Mouse (Mus musculus): ENCODE results near the gene Dctn2. TPM values are rescaled to one million over a fixed set of nuclear protein-coding genes. Genes with fewer than 3 reads are reported as not detected.

Dctn2 gene
- 226 and 229 TPM in 2 replicates for polyA plus RNA-seq (2016; fragmentation: Nextera tagmentation; extraction: Ambion mirVana)

- H3K27ac ChIP-seq, result peak within 1 kb of the TSS; percentile 88
- no peaks in the 10 kb centered on the region for H3K9me3 ChIP-seq
- peak; percentile 96 for ATAC-seq (ENCODE audit: low FRiP score)
- H3K4me3 ChIP-seq (replicated peaks), result peak within 1 kb of the TSS; percentile 87
- peaks cover 17% of the 10 kb centered on the region for H3K27me3 ChIP-seq
- peak within 1 kb of the TSS; percentile 98 for H3K9ac ChIP-seq
- peaks cover 25% of the 10 kb centered on the region for H3K36me3 ChIP-seq (replicated peaks)
- peak within 1 kb of the TSS; percentile 81 for H3K4me2 ChIP-seq
- peaks cover 50% of the 10 kb centered on the region for H3K4me1 ChIP-seq
- under 1% methylated on average over 69 of the region's 70 CpGs for WGBS
Observed at GRCm38 (mm10) chr10:127266112-127267091, at the start of gene Dctn2. Gene Dctn2, plus strand, starts transcription at chr10:127266368.

DNA sequence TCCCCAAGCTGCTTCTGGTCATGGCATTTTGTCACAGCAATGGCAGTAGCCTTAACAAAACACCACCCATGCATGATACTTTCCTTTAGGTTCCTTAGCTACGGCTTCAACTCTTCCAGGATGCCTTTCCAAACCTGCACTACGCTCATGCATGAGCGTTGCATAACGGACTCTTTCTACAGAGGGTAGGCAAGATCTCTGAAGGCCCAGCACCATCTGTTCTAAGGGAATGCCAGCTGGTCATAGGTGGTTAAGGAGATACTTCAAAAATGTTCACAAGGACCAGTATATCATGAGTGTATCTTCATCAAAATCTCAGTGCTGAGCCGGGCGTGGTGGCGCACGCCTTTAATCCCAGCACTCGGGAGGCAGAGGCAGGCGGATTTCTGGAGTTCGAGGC, 49.7 kb upstream of the Dctn2 start:
- peaks cover 3% of the 10 kb centered on the region; the same call in 1 of the 2 replicates for H3K4me1 ChIP-seq
- no peak overlapping the region for H3K9ac ChIP-seq
- peaks cover 5% of the 10 kb centered on the region; the same call in 1 of the 2 replicates for H3K27me3 ChIP-seq
- ATAC-seq (ENCODE audit: low FRiP score), result no peak
- H3K36me3 ChIP-seq (replicated peaks), result no peaks in the 10 kb centered on the region
- 95% methylated on average over 11 of the region's 11 CpGs for WGBS
- H3K9me3 ChIP-seq, result no peaks in the 10 kb centered on the region
- no peak overlapping the region for H3K27ac ChIP-seq
- H3K4me3 ChIP-seq (replicated peaks), result no peak overlapping the region
- no peak overlapping the region for H3K4me2 ChIP-seq

GRCm38 (mm10) chr10:127217177-127217576, 49.0 kb upstream of the Dctn2 start:
- H3K36me3 ChIP-seq (replicated peaks), result no peaks in the 10 kb centered on the region
- no peak for ATAC-seq (ENCODE audit: low FRiP score)
- H3K27ac ChIP-seq, result no peak overlapping the region
- no peaks in the 10 kb centered on the region for H3K9me3 ChIP-seq
- no peaks in the 10 kb centered on the region for H3K4me1 ChIP-seq
- peaks cover 5% of the 10 kb centered on the region; the same call in 1 of the 2 replicates for H3K27me3 ChIP-seq
- no peak overlapping the region for H3K9ac ChIP-seq
- no peak overlapping the region for H3K4me2 ChIP-seq
- no peak overlapping the region for H3K4me3 ChIP-seq (replicated peaks)

DNA sequence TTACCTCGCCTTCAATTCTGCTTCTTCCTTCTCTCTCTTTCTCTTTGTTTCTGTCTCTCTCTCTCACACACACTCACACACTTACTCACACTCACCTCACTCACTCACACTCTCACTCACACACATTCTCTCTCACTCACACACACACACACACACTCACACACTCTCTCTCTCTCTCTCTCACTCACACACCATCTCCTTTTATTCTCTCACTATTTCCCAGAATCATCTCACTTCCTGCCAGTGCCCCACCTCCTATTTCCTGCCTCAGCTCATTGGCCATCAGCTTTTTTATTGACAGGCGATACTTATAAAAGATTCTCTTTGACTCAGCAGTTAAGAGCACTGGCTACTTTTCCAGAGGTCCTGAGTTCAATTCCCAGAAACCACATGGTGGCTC, 47.8 kb upstream of the Dctn2 start:
- ATAC-seq (ENCODE audit: low FRiP score), result no peak
- Histone ChIP-seq H3K36me3 (replicated peaks) (no peaks in the 10 kb centered on the region), H3K4me2 (no peak overlapping the region), H3K9ac (no peak overlapping the region), H3K9me3 (no peaks in the 10 kb centered on the region), H3K27me3 (peaks cover 8% of the 10 kb centered on the region), H3K4me3 (replicated peaks) (no peak overlapping the region), H3K4me1 (no peaks in the 10 kb centered on the region), H3K27ac (no peak overlapping the region)
- WGBS, result 92% methylated on average over 2 of the region's 2 CpGs

DNA sequence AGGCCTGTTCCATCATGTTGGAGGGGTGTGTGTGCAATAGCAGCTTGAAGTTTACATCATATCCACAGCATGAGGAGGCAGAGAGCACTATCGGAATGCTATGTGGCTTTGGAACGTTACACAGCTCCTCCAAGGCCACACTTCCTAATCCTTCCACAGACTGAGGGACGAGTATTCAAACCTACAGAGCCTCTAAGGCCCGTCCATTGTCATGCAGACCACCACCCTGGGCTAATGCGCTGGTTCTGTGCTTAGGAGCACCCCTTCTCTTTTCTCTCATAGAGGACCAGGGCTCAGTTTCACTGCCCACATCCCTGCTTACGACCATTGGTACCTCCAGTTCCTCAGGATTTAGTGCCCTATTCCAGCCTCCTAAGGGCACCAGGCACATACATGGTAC, 41.0 kb upstream of the Dctn2 start:
- H3K9ac ChIP-seq, result no peak overlapping the region
- ATAC-seq (ENCODE audit: low FRiP score), result no peak
- no peak overlapping the region for H3K4me3 ChIP-seq (replicated peaks)
- H3K36me3 ChIP-seq (replicated peaks), result peaks cover 19% of the 10 kb centered on the region
- no peaks in the 10 kb centered on the region; the same call in 1 of the 2 replicates for H3K4me1 ChIP-seq
- H3K27me3 ChIP-seq, result peaks cover 14% of the 10 kb centered on the region
- H3K4me2 ChIP-seq, result no peak overlapping the region
- no peak overlapping the region for H3K27ac ChIP-seq
- 18% methylated on average over 6 of the region's 6 CpGs for WGBS
- H3K9me3 ChIP-seq, result no peaks in the 10 kb centered on the region

GRCm38 (mm10) chr10:127225732-127226131, 40.4 kb upstream of the Dctn2 start:
- Histone ChIP-seq H3K27me3 (peaks cover 14% of the 10 kb centered on the region), H3K4me1 (no peaks in the 10 kb centered on the region; the same call in 1 of the 2 replicates), H3K9ac (no peak overlapping the region), H3K9me3 (no peaks in the 10 kb centered on the region), H3K36me3 (replicated peaks) (peaks cover 24% of the 10 kb centered on the region), H3K27ac (no peak overlapping the region), H3K4me2 (no peak overlapping the region), H3K4me3 (replicated peaks) (no peak overlapping the region)
- 32% methylated on average over 10 of the region's 10 CpGs for WGBS
- ATAC-seq (ENCODE audit: low FRiP score), result no peak

DNA sequence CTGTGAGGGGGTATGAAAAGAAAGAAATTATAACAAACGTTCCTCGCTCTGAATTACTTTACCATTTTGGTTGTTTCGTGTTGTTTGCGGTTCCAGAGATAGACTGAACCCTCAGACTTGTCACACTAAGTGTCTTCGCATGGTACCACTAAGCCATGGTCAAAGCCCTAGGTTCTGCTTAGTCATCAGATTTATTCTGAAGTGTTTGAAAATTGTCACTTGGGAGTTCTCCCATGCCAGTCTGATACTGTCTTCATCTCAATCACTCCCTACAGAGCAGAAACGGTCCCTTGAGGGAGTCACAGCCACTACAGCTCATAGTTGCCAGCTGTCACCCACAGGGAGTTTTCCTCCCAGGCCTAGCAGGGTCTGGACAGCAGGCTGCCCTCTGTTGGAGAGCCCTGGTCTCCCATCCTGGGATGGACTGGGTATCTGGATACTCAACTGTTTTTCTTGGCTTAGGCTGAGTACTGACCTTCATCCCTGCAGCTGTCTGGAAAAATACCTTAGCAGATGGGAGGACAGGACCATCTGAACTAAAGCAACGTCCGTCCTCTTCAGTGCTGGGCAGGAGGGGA, 39.8 kb upstream of the Dctn2 start:
- no peak overlapping the region for H3K9ac ChIP-seq
- H3K9me3 ChIP-seq, result no peaks in the 10 kb centered on the region
- peak; percentile 44; the same call in 1 of the 2 replicates for ATAC-seq (ENCODE audit: low FRiP score)
- peaks cover 28% of the 10 kb centered on the region for H3K36me3 ChIP-seq (replicated peaks)
- H3K4me1 ChIP-seq, result no peaks in the 10 kb centered on the region; the same call in 1 of the 2 replicates
- H3K4me2 ChIP-seq, result no peak overlapping the region
- no peak overlapping the region for H3K4me3 ChIP-seq (replicated peaks)
- WGBS, result 75% methylated on average over 8 of the region's 8 CpGs
- H3K27me3 ChIP-seq, result peaks cover 14% of the 10 kb centered on the region
- H3K27ac ChIP-seq, result no peak overlapping the region

GRCm38 (mm10) chr10:127227163-127227562, 39.0 kb upstream of the Dctn2 start:
- Histone ChIP-seq H3K27me3 (peaks cover 14% of the 10 kb centered on the region), H3K4me1 (no peaks in the 10 kb centered on the region; the same call in 1 of the 2 replicates), H3K4me2 (no peak overlapping the region), H3K36me3 (replicated peaks) (peaks cover 32% of the 10 kb centered on the region), H3K9me3 (no peaks in the 10 kb centered on the region), H3K27ac (no peak overlapping the region), H3K4me3 (replicated peaks) (no peak overlapping the region), H3K9ac (no peak overlapping the region)
- no peak for ATAC-seq (ENCODE audit: low FRiP score)
- WGBS, result 88% methylated on average over 8 of the region's 8 CpGs

- Histone ChIP-seq H3K9me3 (no peaks in the 10 kb centered on the region), H3K27me3 (peaks cover 10% of the 10 kb centered on the region; the same call in 1 of the 2 replicates), H3K9ac (no peak overlapping the region), H3K36me3 (replicated peaks) (peaks cover 38% of the 10 kb centered on the region), H3K4me2 (no peak overlapping the region), H3K4me3 (replicated peaks) (no peak overlapping the region), H3K27ac (no peak overlapping the region), H3K4me1 (no peaks in the 10 kb centered on the region; the same call in 1 of the 2 replicates)
- peak; percentile 52 for ATAC-seq (ENCODE audit: low FRiP score)
- 29% methylated on average over 4 of the region's 4 CpGs for WGBS
Observed at GRCm38 (mm10) chr10:127228897-127229296, 37.3 kb upstream of the Dctn2 start.

DNA sequence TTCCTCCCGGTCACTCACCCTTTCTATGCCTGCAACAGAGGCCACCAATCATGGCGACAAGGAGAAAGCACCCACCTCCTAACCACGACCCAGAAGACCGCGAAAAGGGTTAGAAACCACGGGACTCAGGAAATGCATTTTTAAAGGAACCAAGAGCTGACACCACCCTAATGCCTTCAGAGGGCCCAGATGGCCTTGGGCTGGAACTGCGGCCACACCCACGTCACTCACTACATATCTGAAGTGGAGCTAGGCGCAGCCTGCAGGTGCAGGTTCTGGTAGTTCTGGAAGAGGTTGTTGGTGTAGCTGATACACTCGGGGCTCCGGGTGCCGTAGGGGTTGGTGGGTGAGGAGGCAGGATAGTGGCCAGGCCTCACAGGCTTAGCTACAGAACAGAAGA, 35.5 kb upstream of the Dctn2 start:
- peaks cover 5% of the 10 kb centered on the region; the same call in 1 of the 2 replicates for H3K27me3 ChIP-seq
- no peak for ATAC-seq (ENCODE audit: low FRiP score)
- H3K4me1 ChIP-seq, result no peaks in the 10 kb centered on the region; the same call in 1 of the 2 replicates
- no peak overlapping the region for H3K4me3 ChIP-seq (replicated peaks)
- WGBS, result 88% methylated on average over 12 of the region's 12 CpGs
- no peak overlapping the region for H3K27ac ChIP-seq
- H3K9me3 ChIP-seq, result no peaks in the 10 kb centered on the region
- peaks cover 44% of the 10 kb centered on the region for H3K36me3 ChIP-seq (replicated peaks)
- H3K4me2 ChIP-seq, result no peak overlapping the region
- no peak overlapping the region for H3K9ac ChIP-seq

DNA sequence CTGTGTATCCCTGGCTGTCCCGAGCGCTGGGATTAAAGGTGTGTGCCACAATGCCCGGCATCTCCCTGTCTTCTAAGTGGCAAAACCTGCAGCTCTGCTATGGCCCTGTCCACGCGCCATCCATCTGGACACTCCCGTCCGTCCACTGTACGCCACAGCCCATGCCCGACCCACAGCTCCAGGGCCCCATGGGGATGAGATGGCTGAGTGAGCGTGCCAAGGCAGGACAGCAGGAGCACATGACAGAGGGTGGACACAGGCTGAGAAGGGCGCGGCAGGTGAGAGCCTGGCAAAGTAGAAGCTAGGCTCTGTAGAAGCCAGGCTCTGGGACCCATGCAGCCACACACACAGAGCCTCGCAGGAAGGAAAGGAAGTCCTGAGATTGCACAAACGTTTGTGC, 34.4 kb upstream of the Dctn2 start:
- H3K4me2 ChIP-seq, result no peak overlapping the region
- no peak for ATAC-seq (ENCODE audit: low FRiP score)
- H3K36me3 ChIP-seq (replicated peaks), result peaks cover 54% of the 10 kb centered on the region
- 0 out of 2 replicates have a peak, but pooled peaks cover 2% of the 10 kb centered on the region for H3K4me1 ChIP-seq
- WGBS, result 89% methylated on average over 14 of the region's 14 CpGs
- H3K27ac ChIP-seq, result no peak overlapping the region
- no peak overlapping the region for H3K4me3 ChIP-seq (replicated peaks)
- H3K9ac ChIP-seq, result no peak overlapping the region
- peaks cover 5% of the 10 kb centered on the region; the same call in 1 of the 2 replicates for H3K27me3 ChIP-seq
- H3K9me3 ChIP-seq, result no peaks in the 10 kb centered on the region

GRCm38 (mm10) chr10:127233141-127233540, 33.0 kb upstream of the Dctn2 start:
- Histone ChIP-seq H3K27ac (no peak overlapping the region), H3K9ac (no peak overlapping the region), H3K9me3 (no peaks in the 10 kb centered on the region), H3K27me3 (no peaks in the 10 kb centered on the region), H3K4me1 (0 out of 2 replicates have a peak, but pooled peaks cover 4% of the 10 kb centered on the region), H3K36me3 (replicated peaks) (peaks cover 59% of the 10 kb centered on the region), H3K4me2 (no peak overlapping the region), H3K4me3 (replicated peaks) (no peak overlapping the region)
- ATAC-seq (ENCODE audit: low FRiP score), result no peak
- WGBS, result 80% methylated on average over 9 of the region's 9 CpGs

Measured in forebrain, embryonic 12.5 days (tissue).